Mouse (Mus musculus) T-helper 1 cell (primary cell): ENCODE data around the gene Gm21977.

Source experiments
- in situ Hi-C: fragments of 300-600 bp; cut with MboI, MseI; formaldehyde crosslinking; loops from one replicate; pipeline ENCODE4 v1.15.1; 2025; ENCODE audit warnings: high pct_unique_total_duplicates

Gm21977 gene

GRCm38 (mm10) chr14:42853377-42853776 is at the start of gene Gm21977:
Gene Gm21977, minus strand, starts transcription at chr14:42853477.
- in situ Hi-C loops = loop anchor here (5.0 to 10.0 kb wide), 3 partner anchors 409 to 1151 kb away; partner anchors contain the start of gene Gm8068
